Mouse (Mus musculus): ENCODE measurements at regions not wholly inside any gene's neighbourhood (a gene's known extent, or its start where the extent isn't known, plus 50 kb on each side); places are given as distances from the start of the nearest gene placed in this dataset.
"Not testable (repeated sequence)": the region's sequence is repeated elsewhere in the genome, so short reads cannot be mapped to it uniquely, and the experiment has no call there.

GRCm38 (mm10) chr17:13577798-13578197 is 182.5 kb upstream of the Afdn start:
- no peak for DNase-seq
- intact Hi-C loops (cut with DNase I): no loop called here

- DNase-seq: no peak
- intact Hi-C loops (cut with DNase I): no loop called here
These were observed 179.0 kb upstream of the Afdn start for GRCm38 (mm10) chr17:13581214-13581920.

- intact Hi-C loops (cut with DNase I): no loop called here
- DNase-seq: no peak
These were observed 178.2 kb upstream of the Afdn start for GRCm38 (mm10) chr17:13581995-13582588.

GRCm38 (mm10) chr17:13583475-13584233 is 176.7 kb upstream of the Afdn start:
- intact Hi-C loops (cut with DNase I): no loop called here
- DNase-seq: no peak

GRCm38 (mm10) chr17:13584394-13584793 is 175.9 kb upstream of the Afdn start:
- intact Hi-C loops (cut with DNase I): no loop called here
- DNase-seq: no peak

- DNase-seq; intact Hi-C loops (cut with DNase I): not testable (repeated sequence)
These were observed 170.0 kb upstream of the Afdn start for GRCm38 (mm10) chr17:13590240-13590837.
